Mouse (Mus musculus) forebrain, postnatal 0 days (tissue): Measurements from ENCODE around the gene Tbc1d10b. TPM values are rescaled to one million over a fixed set of nuclear protein-coding genes. Genes with fewer than 3 reads are reported as not detected.
"Not testable (repeated sequence)": the region's sequence is repeated elsewhere in the genome, so short reads cannot be mapped to it uniquely, and the experiment has no call there.

Experiments
- ATAC-seq: fragments of 200-750 bp; cut with Nextera tagmentation; 2 replicates; pipeline ENCODE4 v1.8.0; 2017; ENCODE audit warnings: mild to moderate bottlenecking, moderate library complexity
- DNase-seq: peaks from one replicate; pipeline ENCODE4 v3.0.0-alpha.2; 2015
- H3K27ac ChIP-seq: fragments of 300-500 bp; sonication (generic); 2 replicates; pipeline ENCODE4 v1.5.1; 2014; ENCODE audit warnings: low read depth, mild to moderate bottlenecking, antibody characterized with exemption, low read length, moderate library complexity, mixed read lengths
- H3K27me3 ChIP-seq: fragments of 300-500 bp; sonication (generic); 2 replicates; pipeline ENCODE4 v1.6.1; 2014; ENCODE audit warnings: mild to moderate bottlenecking, low read length, mixed read lengths; ENCODE audit not compliant: insufficient read depth
- H3K36me3 ChIP-seq: fragments of 300-500 bp; sonication (generic); 2 replicates; pipeline ENCODE4 v1.6.1; 2014; ENCODE audit warnings: mild to moderate bottlenecking, moderate library complexity; ENCODE audit not compliant: insufficient read depth
- H3K4me1 ChIP-seq: fragments of 300-500 bp; sonication (generic); 2 replicates; pipeline ENCODE4 v1.6.1; 2014; ENCODE audit warnings: antibody characterized with exemption; ENCODE audit not compliant: insufficient read depth
- H3K4me2 ChIP-seq: fragments of 300-500 bp; sonication (generic); 2 replicates; pipeline ENCODE4 v1.6.1; 2014; ENCODE audit warnings: low read depth, mild to moderate bottlenecking, moderate library complexity
- H3K4me3 ChIP-seq: fragments of 300-500 bp; sonication (generic); 2 replicates; pipeline ENCODE4 v1.5.1; 2014; ENCODE audit warnings: low read depth, low read length, mixed read lengths
- H3K9ac ChIP-seq: fragments of 300-500 bp; sonication (generic); 2 replicates; pipeline ENCODE4 v1.6.1; 2014; ENCODE audit warnings: mild to moderate bottlenecking
- H3K9me3 ChIP-seq: fragments of 300-500 bp; sonication (generic); 2 replicates; pipeline ENCODE4 v1.6.1; 2016; ENCODE audit warnings: low read length
- CTCF ChIP-seq: sonication (generic); IDR thresholded peaks from 2 replicates; pipeline ENCODE4 v1.5.1; 2016; ENCODE audit warnings: antibody characterized with exemption, control low read depth, low read depth
- WGBS: fragments of 180-500 bp; shearing (Covaris S2); extraction: QIAGEN DNeasy Blood & Tissue Kit; methylation state at CpG from one replicate; pipeline ENCODE4 v1.1.7; 2014; 5-methylcytosine and 5-hydroxymethylcytosine counted together
- polyA plus RNA-seq: library from polyadenylated mRNA; unstranded; fragments of >200 nt; fragmentation: Nextera tagmentation; extraction: Ambion mirVana; gene quantifications from 2 replicates; pipeline ENCODE4 v1.2.1, GENCODE M21; 2015
- total RNA-seq: library from RNA; depleted of rRNA; stranded (reverse); fragments of >200 nt; gene quantifications from 2 replicates; pipeline ENCODE4 v1.2.3, GENCODE M21; 2014

Tbc1d10b gene
- total and polyA plus RNA-seq, 2 experiments from 2014 or later, result 24.8 to 68.7 TPM

DNA sequence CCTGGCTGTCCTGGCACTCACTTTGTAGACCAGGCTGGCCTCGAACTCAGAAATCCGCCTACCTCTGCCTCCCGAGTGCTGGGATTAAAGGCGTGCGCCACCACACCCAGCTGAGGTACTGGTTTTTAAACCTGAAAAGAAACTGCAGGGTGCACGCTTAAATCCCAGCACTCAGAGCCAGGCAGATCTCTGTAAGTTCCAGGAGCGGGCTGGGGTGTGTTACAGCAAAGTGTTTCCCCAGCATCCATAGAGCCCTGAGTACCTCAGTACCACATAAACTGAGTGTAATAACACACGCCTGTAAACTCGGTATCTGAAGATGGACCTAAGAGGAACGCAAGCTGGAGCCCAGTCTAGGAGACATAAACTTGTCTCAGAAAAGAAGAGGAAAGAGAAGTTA is 20.9 kb downstream of the Tbc1d10b start:
- Histone ChIP-seq H3K4me1 (no peaks in the 10 kb centered on the region), H3K36me3 (peaks cover 13% of the 10 kb centered on the region), H3K9me3 (no peaks in the 10 kb centered on the region), H3K9ac (no peak overlapping the region), H3K27ac (no peak overlapping the region), H3K4me2 (no peak overlapping the region), H3K27me3 (no peaks in the 10 kb centered on the region), H3K4me3 (no peak overlapping the region)
- TF ChIP-seq CTCF, result no peak
- WGBS, result 73% methylated on average over 9 of the region's 10 CpGs
- DNase-seq, result no peak
- ATAC-seq, result no peak

DNA sequence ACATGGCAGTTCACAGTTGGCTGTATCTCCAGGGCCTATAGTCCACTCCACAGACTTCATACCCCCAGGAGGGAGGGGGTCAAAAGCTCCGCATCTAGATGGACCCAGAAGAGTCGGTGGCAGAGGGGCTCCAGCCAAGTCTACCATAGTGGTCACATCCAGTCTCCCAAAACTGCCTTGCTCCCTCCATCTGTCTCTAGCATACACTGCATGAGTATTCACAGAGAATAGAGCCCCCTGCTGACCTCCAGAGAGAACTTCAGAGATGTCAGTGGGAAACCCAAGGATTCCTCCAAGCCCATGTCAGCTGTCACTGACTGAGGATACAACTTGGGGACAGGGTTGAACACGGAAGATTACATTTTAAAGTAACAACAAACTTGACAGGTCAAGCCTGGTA is 22.7 kb downstream of the Tbc1d10b start:
- peak; percentile 61 for TF ChIP-seq CTCF
- ATAC-seq (peak; percentile 42; the same call in 1 of the 2 replicates), DNase-seq (no peak)
- H3K9ac ChIP-seq, result no peak overlapping the region
- no peaks in the 10 kb centered on the region for H3K27me3 ChIP-seq
- H3K4me2 ChIP-seq, result no peak overlapping the region
- no peaks in the 10 kb centered on the region for H3K9me3 ChIP-seq
- no peaks in the 10 kb centered on the region for H3K4me1 ChIP-seq
- H3K27ac ChIP-seq, result no peak overlapping the region
- H3K36me3 ChIP-seq, result no peaks in the 10 kb centered on the region
- WGBS, result 81% methylated on average over 3 of the region's 3 CpGs
- H3K4me3 ChIP-seq, result no peak overlapping the region

DNA sequence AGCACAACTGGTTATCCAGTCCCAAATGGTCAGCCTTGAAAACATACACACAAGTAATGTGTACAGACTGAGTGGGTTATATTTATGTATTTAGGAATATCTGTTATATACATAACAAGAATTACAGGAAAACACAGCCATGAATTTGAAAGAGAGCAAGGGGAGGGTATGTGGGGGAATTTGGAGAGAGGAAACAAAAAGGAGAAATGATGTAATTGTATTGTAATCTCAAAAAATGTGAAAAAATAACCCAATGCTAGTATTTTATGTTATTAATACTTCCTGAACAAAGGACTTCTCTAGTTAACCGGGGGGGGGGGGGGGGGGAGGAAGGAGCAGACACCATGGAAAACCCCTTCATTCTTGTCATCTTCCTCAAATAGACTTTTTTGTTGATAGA is 23.5 kb downstream of the Tbc1d10b start:
- DNase-seq, result no peak
- no peaks in the 10 kb centered on the region for H3K4me1 ChIP-seq
- no peak for TF ChIP-seq CTCF
- no peaks in the 10 kb centered on the region for H3K9me3 ChIP-seq
- no peak overlapping the region for H3K4me3 ChIP-seq
- H3K27ac ChIP-seq, result no peak overlapping the region
- H3K27me3 ChIP-seq, result no peaks in the 10 kb centered on the region
- no peak overlapping the region for H3K4me2 ChIP-seq
- H3K36me3 ChIP-seq, result no peaks in the 10 kb centered on the region
- no peak for ATAC-seq
- H3K9ac ChIP-seq, result no peak overlapping the region
- WGBS, result 75% methylated on average over 1 of the region's 1 CpGs

DNA sequence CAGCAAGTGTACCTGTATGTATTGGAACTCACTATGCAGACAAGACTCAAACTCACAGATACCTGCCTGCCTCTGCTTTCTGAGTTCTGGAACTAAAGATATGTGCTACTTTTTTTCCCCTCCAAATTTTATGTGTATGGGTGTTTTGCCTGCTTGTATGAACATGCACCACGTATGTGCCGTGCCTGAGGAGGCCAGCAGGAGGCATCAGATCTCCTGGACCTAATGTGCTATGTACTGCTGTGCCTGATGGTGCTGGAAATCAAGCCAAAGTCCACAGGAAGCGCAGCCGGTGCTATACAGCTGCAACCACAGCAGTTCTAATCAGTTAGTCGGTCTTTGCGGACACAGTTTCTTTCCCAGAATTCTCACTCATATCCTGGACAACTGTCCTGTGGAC is 24.4 kb downstream of the Tbc1d10b start:
- Histone ChIP-seq H3K4me2 (no peak overlapping the region), H3K4me1 (no peaks in the 10 kb centered on the region), H3K4me3 (no peak overlapping the region), H3K36me3 (no peaks in the 10 kb centered on the region), H3K27ac (no peak overlapping the region), H3K9me3 (no peaks in the 10 kb centered on the region), H3K27me3 (no peaks in the 10 kb centered on the region), H3K9ac (no peak overlapping the region)
- ATAC-seq (no peak), DNase-seq (no peak)
- 74% methylated on average over 6 of the region's 6 CpGs for WGBS
- peak; percentile 30 for TF ChIP-seq CTCF

DNA sequence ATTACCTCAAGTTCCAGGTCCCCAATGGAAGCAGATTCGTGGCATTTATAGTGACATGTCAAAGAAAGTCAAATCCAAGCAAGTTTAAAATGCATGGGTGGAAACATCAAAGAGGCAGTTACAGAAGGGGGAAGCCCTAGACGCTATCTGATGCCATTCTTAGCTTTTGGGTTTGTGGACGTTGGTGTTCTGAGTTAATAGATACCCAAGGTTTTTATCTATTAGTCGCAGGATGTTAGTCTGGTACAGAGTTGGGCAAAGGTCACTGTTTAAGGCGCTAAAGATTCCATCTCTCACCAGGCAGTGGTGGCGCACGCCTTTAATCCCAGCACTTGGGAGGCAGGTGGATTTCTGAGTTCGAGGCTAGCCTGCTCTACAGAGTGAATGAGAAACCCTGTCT is 24.9 kb downstream of the Tbc1d10b start:
- DNase-seq (no peak), ATAC-seq (no peak)
- no peak overlapping the region for H3K4me2 ChIP-seq
- H3K9me3 ChIP-seq, result no peaks in the 10 kb centered on the region
- no peaks in the 10 kb centered on the region for H3K27me3 ChIP-seq
- H3K9ac ChIP-seq, result no peak overlapping the region
- no peaks in the 10 kb centered on the region for H3K4me1 ChIP-seq
- 82% methylated on average over 8 of the region's 8 CpGs for WGBS
- no peaks in the 10 kb centered on the region for H3K36me3 ChIP-seq
- no peak for TF ChIP-seq CTCF
- H3K27ac ChIP-seq, result no peak overlapping the region
- no peak overlapping the region for H3K4me3 ChIP-seq

DNA sequence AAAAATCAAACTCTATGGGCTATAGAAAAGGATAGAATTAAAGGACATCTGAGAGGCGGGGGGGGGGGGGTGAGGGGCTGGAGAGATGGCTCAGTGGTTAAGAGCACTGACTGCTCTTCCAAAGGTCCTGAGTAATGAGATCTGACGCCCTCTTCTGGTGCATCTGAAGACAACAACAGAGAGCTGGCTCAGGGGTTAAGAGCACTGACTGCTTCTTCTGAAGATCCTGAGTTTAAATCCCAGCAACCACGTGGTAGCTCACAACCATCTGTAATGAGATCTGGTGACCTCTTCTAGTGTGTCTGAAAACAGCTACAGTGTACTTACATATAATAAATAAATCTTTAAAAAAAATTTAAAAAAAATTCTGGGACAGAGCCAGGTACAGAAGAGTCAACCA is 26.5 kb downstream of the Tbc1d10b start:
- not testable (repeated sequence) for H3K4me2 ChIP-seq, H3K27me3 ChIP-seq, H3K4me3 ChIP-seq, ATAC-seq, H3K36me3 ChIP-seq, H3K9ac ChIP-seq, H3K9me3 ChIP-seq, H3K4me1 ChIP-seq, H3K27ac ChIP-seq, DNase-seq
- WGBS, result 39% methylated on average over 3 of the region's 3 CpGs

DNA sequence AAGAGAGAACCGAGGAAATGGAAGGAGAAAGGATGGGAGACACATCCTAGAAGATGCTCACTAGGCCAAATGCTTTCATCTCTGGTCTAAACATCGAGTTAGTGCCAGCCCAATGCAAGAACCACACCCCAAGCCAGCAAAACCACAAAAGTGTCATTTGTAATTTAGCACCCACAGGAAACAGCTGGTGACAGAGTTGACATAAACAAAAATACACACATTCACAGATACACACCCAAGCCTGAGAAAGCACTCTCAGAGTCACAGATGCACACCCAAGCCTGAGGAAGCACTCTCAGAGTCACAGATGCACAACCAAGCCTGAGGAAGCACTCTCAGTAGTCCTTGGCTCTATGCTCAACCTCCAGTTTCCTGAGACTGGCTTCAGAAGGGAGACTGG is 27.5 kb downstream of the Tbc1d10b start:
- no peaks in the 10 kb centered on the region for H3K27me3 ChIP-seq
- DNase-seq, result no peak

DNA sequence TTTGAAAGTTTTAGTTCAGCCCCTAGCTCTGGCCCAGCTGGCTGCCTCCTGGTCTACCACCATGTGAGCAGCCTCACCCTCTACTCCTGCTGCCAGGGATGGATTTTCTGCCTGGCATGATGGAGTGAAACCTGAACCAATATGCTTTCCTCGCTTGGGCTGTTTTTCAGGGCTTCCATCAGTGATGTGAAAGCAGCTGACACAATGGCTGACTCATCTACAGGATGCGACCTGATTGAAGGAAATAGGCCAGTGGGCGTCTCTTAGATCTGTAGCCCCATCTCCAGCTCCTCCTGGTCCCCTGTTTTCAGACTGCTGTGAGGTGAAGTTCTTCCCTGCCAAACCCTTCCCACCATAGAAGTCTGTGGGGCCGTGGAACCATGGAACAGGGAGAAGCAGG is 31.3 kb downstream of the Tbc1d10b start:
- H3K4me3 ChIP-seq, result no peak overlapping the region
- no peak overlapping the region for H3K27ac ChIP-seq
- no peak for TF ChIP-seq CTCF
- WGBS, result 83% methylated on average over 4 of the region's 4 CpGs
- no peaks in the 10 kb centered on the region for H3K36me3 ChIP-seq
- no peak overlapping the region for H3K9ac ChIP-seq
- DNase-seq (no peak), ATAC-seq (no peak)
- H3K4me2 ChIP-seq, result no peak overlapping the region
- no peaks in the 10 kb centered on the region for H3K4me1 ChIP-seq
- no peaks in the 10 kb centered on the region for H3K27me3 ChIP-seq
- no peaks in the 10 kb centered on the region for H3K9me3 ChIP-seq

More for the DNA sequence above, 27.5 kb downstream of the Tbc1d10b start:
- H3K27ac ChIP-seq, result no peak overlapping the region
- 66% methylated on average over 2 of the region's 2 CpGs for WGBS
- no peak overlapping the region for H3K4me3 ChIP-seq
- no peaks in the 10 kb centered on the region for H3K36me3 ChIP-seq
- no peaks in the 10 kb centered on the region for H3K9me3 ChIP-seq
- no peak for ATAC-seq
- TF ChIP-seq CTCF, result no peak
- H3K4me2 ChIP-seq, result no peak overlapping the region
- H3K4me1 ChIP-seq, result no peaks in the 10 kb centered on the region
- H3K9ac ChIP-seq, result no peak overlapping the region
